Mouse (Mus musculus) thymus, postnatal 0 days (tissue): ENCODE results near the gene Eef2k. TPM values are rescaled to one million over a fixed set of nuclear protein-coding genes. Genes with fewer than 3 reads are reported as not detected.
A peak's percentile ranks its signal among the peaks of the same experiment; 100 is the strongest.
"Not testable (repeated sequence)": the region's sequence is repeated elsewhere in the genome, so short reads cannot be mapped to it uniquely, and the experiment has no call there.

Source experiments
- DNase-seq: peaks from one replicate; pipeline ENCODE4 v3.0.0-alpha.2; 2015; ENCODE audit warnings: low spot score
- polyA plus RNA-seq: library from polyadenylated mRNA; unstranded; fragments of >200 nt; fragmentation: Nextera tagmentation; extraction: Ambion mirVana; gene quantifications from 2 replicates; pipeline ENCODE4 v1.2.1, GENCODE M21; 2015

Gene Eef2k
- polyA plus RNA-seq, 1 experiment from 2014 or later = 28.2 TPM

DNA sequence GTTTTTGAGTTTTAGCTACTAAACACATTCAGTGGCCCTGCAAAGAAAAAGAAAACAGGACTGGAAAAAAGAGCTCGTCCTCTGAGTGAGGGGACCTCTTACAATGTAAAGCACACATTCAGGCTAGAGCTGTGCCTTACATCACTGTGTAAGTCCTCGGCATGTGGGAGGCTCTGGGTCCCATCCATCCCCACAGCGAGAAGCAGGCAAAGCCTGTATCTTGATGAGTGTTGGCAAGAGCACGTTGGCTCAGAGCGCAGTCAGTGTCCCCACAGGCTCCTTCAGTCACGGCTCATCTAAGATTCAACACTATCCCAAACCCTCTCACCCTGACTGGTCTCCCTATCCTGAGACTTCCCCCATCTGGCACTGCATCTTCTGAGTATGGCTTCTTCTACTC, 35.6 kb downstream of the Eef2k start:
- no peak for DNase-seq

DNA sequence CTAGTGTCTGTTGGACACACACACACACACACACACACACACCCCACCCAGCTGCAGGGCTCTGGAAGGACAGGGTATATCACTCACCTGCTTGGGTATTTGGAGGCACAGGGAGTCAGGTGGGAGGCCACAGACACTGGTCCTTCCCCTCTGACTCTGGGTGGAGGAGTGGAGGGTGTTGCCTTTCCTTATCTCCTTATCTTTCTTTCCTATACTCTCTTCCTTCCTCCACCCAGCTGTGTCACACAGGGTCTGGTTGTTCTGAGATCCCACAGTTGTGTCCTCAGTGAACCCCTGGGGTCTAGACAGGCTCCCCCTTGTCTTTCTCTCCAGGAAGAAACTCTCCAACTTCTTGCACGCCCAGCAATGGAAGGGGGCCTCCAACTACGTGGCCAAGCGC, 37.3 kb downstream of the Eef2k start:
- no peak for DNase-seq

GRCm38 (mm10) chr7:120880770-120881169, 38.1 kb downstream of the Eef2k start:
- DNase-seq = no peak

DNA sequence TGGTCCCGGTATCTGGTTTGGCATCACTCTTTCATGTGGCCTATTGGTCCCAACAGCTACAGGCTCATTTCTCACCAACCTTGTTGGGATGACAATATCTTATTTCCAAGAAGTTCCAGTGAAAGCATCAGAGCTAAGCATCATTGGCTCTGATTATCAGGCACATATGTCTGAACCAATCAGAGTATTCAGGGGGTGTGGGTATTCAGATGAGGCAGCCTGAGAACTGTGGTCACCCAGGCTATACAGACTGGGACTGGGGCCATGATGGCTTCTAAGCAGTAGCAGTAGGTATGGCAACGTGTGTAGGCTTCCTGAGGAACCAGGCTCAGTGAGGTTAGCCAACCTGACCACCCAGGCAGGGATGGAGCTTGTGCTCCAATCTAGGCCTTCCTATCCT, 38.8 kb downstream of the Eef2k start:
- DNase-seq = no peak

DNA sequence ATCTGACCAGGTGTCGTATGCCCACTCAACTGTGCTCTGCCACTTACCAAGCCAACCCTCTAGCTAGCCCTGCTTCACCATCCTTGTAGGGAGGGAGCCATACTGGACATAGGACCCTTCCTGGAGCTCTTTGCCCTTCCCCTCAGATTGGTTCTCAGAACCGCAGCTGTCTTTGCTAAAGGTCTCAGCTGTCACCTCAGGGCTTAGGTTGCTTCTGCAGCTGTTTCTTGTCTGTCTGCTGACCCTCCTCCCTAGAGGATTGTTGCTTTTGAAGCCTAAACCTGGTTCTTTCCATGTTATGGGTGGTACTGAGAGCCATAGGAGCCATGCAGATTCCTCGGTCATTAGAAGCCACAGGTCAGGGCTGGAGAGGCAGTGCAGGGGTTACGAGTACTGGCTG, 40.0 kb downstream of the Eef2k start:
- DNase-seq = no peak

GRCm38 (mm10) chr7:120883523-120884290, 41.1 kb downstream of the Eef2k start:
- DNase-seq = no peak

DNA sequence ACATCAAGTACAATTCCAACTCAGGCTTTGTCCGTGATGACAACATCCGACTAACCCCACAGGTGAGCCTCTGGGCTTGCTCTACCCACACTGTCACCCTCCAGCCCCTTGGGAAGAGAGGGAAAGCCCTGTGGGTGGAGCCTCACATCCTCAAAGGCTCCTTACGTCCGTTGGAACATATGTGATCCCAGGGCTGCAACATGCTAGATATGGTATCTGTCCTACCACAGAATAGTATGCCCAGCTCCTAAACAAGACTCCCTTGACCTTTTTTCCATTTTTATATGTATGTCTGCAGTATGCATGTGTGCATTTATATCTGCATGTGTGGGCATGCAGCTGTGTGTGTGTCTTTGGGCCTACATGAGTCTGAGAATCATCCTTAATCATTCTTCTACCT, 42.1 kb downstream of the Eef2k start:
- DNase-seq = no peak

GRCm38 (mm10) chr7:120893123-120893522, 50.5 kb downstream of the Eef2k start:
- DNase-seq = no peak

- DNase-seq = no peak
These were observed 54.4 kb downstream of the Eef2k start for GRCm38 (mm10) chr7:120897054-120897453.

DNA sequence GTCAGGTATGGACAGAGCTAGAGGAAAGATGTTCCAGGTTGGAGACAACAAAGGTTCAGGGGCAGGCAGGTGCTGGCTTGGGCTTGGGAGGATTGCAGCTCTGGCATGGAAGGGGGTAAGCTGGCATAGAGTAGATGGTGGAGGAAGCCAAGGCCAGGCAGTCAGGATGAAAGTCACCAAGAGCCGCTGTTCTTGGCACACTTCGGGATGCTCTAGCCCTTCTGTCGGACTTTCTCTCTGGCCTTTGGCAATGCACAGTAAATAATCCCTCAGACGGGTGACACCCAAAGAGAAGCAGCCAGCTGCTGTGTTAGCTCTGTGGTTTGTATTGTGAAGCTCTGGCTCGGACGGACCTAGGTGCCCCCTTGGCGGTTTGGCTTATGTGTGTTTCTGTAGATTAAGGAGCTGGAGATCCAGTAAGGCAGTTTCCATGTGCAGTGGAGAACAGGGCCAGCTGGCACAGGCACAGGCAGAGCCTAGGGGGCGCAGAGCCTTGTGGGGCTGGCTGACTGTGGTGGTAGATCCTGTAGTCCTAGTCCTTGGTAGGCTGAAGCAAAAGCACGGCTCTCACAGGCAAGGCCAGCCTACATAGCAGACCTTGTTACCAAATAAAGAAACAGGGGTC, 55.2 kb downstream of the Eef2k start:
- DNase-seq = no peak

- no peak for DNase-seq
These were observed 57.6 kb downstream of the Eef2k start for GRCm38 (mm10) chr7:120900191-120900590.

DNA sequence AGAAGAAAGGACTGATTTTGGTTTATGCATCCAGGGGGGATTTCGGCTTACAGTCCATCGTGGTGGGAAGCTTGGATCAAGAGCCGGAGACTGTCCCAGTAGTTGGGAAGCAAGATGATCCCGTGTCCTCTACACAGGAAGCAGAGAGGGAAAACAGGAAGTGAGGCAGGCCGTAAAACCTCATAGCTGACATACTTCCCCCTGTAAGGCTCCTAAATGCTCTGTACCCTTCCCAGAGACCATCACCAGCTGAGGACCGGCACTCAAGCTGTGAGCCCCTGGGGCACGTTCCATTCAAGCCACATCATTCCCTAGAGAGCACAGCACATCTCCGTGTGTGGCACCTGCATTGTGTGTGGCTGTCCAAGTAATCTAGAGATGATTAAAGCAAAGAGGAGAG, 59.1 kb downstream of the Eef2k start:
- DNase-seq = no peak

- no peak for DNase-seq
These were observed 60.3 kb downstream of the Eef2k start for GRCm38 (mm10) chr7:120902931-120903330.

- not testable (repeated sequence) for DNase-seq
These were observed 67.5 kb downstream of the Eef2k start for GRCm38 (mm10) chr7:120910172-120910571.

DNA sequence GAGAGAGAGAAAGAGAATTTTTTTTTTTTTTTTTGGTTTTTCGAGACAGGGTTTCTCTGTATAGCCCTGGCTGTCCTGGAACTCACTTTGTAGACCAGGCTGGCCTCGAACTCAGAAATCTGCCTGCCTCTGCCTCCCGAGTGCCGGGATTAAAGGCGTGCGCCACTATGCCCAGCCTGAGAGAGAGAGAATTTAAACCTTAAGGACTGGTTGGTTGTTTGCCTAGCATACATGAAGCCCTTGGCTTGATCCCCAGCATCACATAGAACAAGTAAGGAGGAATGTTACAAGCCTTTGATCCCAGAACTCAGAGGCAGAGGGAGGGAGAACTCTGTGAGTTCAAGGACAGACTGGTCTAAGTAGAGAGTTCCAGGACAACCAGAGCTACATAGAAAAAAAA, 68.6 kb downstream of the Eef2k start:
- DNase-seq = not testable (repeated sequence)

DNA sequence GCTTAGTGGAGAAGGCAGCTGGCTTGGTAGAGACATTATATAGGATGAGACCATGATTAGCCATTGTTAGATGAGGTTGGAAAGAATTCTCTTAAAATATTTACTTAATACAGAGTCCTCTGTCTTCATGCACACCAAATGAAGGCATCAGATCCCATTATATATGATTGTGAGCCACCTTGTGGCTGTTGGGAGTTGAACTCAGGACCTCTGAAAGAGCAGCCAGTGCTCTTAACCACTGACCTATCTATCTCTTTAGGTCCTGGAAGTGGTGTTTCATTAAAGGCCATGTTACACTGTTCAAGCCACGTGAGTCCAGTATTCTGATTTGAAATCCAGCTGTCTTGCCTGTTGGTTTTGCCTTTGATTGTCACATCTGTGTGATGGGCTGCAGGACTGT, 70.7 kb downstream of the Eef2k start:
- peak; percentile 31 for DNase-seq

DNA sequence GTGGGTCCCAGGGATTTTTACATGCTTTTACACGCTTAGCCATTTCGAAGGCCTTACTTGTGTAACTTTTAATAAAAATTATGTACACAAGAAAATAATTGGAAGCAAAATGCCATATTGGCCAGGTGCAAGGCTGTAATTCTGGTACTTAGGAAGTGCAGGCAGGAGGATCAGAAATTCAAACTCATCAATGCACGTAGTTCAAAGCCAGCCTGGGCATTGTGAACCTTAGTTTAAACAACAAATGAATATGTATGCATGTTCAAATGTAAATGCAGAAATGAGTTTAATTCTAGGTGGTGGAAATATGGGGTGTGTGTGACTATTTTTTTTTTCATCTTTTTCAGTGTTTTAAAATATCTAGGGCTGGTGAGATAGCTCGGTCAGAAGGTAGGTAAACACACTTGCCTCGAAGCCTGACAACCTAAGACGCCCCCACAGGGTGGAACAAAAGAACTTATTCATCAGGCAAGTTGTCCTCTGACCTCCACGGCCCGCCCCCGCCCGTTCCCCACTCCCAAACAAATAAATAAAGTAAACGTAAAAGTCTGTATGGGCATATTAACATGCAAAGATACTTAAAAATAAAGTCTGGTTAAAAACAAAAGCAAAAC, 73.7 kb downstream of the Eef2k start:
- DNase-seq = peak; percentile 18

DNA sequence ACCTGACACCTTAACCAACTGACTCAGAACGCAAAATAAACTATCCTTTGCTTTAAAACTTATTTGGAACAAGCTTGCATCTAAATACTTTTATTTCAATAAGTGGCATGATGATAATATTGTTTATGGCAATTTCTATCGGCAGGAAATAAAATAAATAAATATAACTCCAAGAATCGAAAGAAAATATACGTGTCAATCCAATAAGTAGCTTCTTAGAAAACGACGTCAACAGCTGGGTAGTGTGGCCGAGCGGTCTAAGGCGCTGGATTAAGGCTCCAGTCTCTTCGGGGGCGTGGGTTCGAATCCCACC, 74.6 kb downstream of the Eef2k start:
- no peak for DNase-seq

DNA sequence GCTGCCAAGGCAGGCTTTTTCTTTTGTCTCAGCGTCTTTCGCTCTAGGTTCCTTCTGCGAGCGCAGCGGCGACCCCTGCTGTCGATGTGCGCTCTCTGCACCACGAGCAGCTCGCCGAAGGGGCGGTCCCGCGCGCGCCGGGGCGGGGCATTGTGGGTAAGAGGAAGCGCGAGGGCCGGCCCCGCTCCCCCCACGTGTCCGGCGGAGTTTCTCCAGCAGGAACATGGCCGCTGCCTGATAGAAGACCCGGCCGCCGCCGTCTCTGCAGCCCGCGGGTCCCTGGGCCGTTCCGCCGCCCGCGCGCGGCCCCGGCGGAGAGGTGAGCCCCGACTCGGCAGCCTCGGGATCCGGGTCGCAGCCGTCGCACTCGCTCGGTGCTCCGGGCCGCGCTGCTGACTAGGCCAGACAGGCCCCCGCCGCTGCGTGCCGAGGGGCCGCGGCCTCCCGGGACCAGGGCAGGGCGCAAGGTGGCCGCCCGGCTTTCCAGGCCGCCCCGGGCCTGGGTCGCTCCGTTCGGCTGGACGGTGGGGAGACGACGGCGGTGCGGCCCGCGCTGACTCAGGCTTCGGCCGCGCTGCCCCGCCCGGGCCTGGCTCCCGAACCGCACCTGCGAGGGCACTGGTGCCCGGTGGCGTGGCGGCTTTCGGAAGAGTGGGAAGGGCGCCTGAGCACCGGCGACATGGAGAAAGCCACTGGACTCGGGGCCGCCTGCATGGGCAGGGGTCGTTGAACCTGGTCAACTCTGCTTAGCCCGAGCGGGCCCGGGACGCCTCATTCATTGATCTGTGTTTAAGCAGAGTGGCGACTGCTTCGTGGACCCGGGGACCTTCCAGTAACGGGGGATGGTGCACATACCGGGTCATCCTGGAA, 75.2 kb downstream of the Eef2k start, which contains the start of gene Polr3e:
TSS of gene Polr3e (plus strand) at position 153 of the 870 bp plus-strand sequence.
- peak; percentile 98 for DNase-seq

DNA sequence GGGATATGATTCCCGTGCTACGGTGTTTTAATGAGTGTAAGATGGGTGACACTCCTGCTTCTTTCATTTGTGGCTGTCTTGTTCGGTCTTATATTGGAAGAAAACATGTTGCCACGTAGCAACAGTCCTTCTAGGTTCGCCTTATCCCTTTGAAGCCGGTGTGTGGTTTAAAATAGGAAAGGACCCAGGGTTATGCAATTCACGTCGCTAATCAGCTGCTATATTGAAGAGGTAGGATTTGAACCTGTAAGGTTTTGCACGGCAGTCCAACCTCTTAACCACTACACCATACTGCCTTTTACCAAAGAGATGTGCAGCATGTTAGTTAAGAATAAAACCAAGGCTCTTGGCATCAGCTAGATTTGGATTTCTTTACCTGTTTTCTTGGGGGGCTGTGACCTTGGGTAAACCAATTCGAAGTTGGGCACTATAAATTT, 75.9 kb downstream of the Eef2k start:
- DNase-seq = peak; percentile 91

DNA sequence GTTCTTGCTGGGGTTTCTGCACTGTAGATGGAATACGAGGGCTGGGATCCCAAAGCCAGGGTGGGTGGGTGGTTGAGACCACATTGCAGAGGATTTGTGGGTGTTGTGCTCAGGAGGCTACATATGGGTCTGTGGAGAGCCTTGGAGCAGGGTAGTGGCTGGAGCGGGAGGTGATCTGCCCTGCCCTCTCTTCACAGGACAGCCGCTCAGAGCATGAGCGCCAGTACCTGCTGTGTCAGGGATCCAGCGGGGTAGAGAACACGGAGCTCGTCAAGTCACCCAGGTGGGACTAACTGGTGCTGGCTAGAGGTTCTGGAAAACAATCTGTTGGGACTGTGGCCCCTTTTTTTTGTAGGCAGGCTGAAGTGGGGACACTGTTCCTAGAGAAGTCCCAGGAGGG, 90.5 kb downstream of the Eef2k start:
- no peak for DNase-seq
